Mouse (Mus musculus): Measurements from ENCODE around the gene Tas1r3.
A peak's percentile ranks its signal among the peaks of the same experiment; 100 is the strongest.

DNA sequence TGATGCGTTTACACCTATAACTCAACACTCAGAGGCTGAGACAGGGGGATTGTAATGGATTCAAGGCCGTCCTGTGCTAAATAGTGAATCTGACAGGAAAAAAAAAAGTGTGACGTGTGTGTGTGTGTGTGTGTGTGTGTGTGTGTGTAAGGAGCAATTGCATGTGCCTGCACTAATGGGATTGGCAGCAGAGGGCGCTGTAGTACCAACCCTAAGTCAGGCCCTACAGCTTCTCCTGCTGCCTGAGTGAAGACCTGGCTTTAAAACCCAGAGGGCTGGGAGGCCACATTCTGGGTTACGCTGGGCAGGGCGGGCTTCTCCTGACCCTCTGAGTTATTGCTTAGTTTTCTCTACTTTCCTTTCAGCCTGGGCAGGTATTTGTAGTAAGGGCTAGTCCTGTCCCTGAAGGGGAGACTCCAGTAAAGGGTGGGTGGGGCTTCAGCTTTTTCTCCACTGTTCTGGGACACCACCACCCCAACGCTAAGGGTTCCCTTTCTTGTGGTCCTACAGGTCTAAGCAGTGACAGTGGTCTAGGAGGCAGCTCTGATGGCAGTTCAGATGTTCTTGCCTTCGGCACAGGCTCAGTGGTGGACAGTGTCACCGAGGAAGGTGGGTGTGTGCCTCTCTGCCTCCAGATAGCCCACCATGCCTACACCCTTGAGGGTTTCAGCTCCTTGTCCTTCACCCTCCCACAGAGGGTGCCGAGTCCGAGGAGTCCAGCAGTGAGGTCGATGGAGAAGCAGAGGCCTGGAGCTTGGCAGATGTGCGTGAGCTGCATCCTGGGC lies 41.3 kb upstream of the Tas1r3 start:
- peak; percentile 35; the same call in 1 of the 2 replicates for TF ChIP-seq CTCF (IDR thresholded peaks at IDR 0.05; ENCODE audit: borderline replicate concordance, insufficient read depth, low read depth, low read length)
- no peak for TF ChIP-seq POLR2A (IDR thresholded peaks at IDR 0.05; ENCODE audit: borderline replicate concordance, insufficient read depth, low read length)

Measured in cerebellum, adult 2 months (tissue).